Mouse (Mus musculus) midbrain, embryonic 13.5 days (tissue): ENCODE data around the gene Chmp4b. TPM values are rescaled to one million over a fixed set of nuclear protein-coding genes. Genes with fewer than 3 reads are reported as not detected.

Experiments used
- ATAC-seq: fragments of 200-750 bp; cut with Nextera tagmentation; 2 replicates; pipeline ENCODE4 v1.8.0; 2017; ENCODE audit warnings: mild to moderate bottlenecking, moderate TSS enrichment, moderate library complexity
- H3K27ac ChIP-seq: fragments of 300-500 bp; sonication (generic); 2 replicates; pipeline ENCODE4 v1.5.1; 2015; ENCODE audit warnings: inconsistent platforms, mild to moderate bottlenecking, moderate library complexity
- H3K27me3 ChIP-seq: fragments of 300-500 bp; sonication (generic); 2 replicates; pipeline ENCODE4 v1.6.1; 2015; ENCODE audit warnings: mild to moderate bottlenecking, inconsistent platforms
- H3K36me3 ChIP-seq: fragments of 300-500 bp; sonication (generic); 2 replicates; pipeline ENCODE4 v1.6.1; 2015; ENCODE audit warnings: mild to moderate bottlenecking, inconsistent platforms
- H3K4me1 ChIP-seq: fragments of 300-500 bp; sonication (generic); replicated peaks from 2 replicates; pipeline ENCODE4 v1.6.1; 2015; ENCODE audit warnings: inconsistent platforms
- H3K4me2 ChIP-seq: fragments of 300-500 bp; sonication (generic); replicated peaks from 2 replicates; pipeline ENCODE4 v1.6.1; 2015; ENCODE audit warnings: moderate library complexity, mild to moderate bottlenecking, inconsistent platforms
- H3K4me3 ChIP-seq: fragments of 300-500 bp; sonication (generic); replicated peaks from 2 replicates; pipeline ENCODE4 v1.5.1; 2015; ENCODE audit warnings: mild to moderate bottlenecking, inconsistent platforms
- H3K9ac ChIP-seq: fragments of 300-500 bp; sonication (generic); replicated peaks from 2 replicates; pipeline ENCODE4 v1.6.1; 2015; ENCODE audit warnings: mild to moderate bottlenecking, inconsistent platforms
- H3K9me3 ChIP-seq: fragments of 300-500 bp; sonication (generic); 2 replicates; pipeline ENCODE4 v1.6.1; 2016; ENCODE audit warnings: mild to moderate bottlenecking, inconsistent platforms
- WGBS: fragments of 180-500 bp; shearing (Covaris S2); methylation state at CpG from one replicate; pipeline ENCODE4 v1.1.7; 2015; 5-methylcytosine and 5-hydroxymethylcytosine counted together
- polyA plus RNA-seq: library from polyadenylated mRNA; unstranded; fragments of >200 nt; fragmentation: Nextera tagmentation; extraction: Ambion mirVana; gene quantifications from 2 replicates; pipeline ENCODE4 v1.2.1, GENCODE M21; 2015

Chmp4b gene
- polyA plus RNA-seq, 1 experiment from 2014 or later: 27.2 TPM

- no peaks in the 10 kb centered on the region for H3K36me3 ChIP-seq
- no peak overlapping the region for H3K4me3 ChIP-seq
- H3K27ac ChIP-seq: no peak overlapping the region
- H3K4me2 ChIP-seq: no peak overlapping the region
- no peak for ATAC-seq
- H3K9me3 ChIP-seq: no peaks in the 10 kb centered on the region
- H3K27me3 ChIP-seq: no peaks in the 10 kb centered on the region
- 0 out of 2 replicates have a peak, but pooled peaks cover 6% of the 10 kb centered on the region for H3K4me1 ChIP-seq
- 82% methylated on average over 9 of the region's 9 CpGs for WGBS
- H3K9ac ChIP-seq: no peak overlapping the region
These were observed 81.1 kb downstream of the Chmp4b start for GRCm38 (mm10) chr2:154732503-154733141.

- no peak overlapping the region for H3K27ac ChIP-seq
- no peak overlapping the region for H3K4me3 ChIP-seq
- no peak overlapping the region for H3K4me2 ChIP-seq
- WGBS: 74% methylated on average over 9 of the region's 9 CpGs
- 0 out of 2 replicates have a peak, but pooled peaks cover 3% of the 10 kb centered on the region for H3K4me1 ChIP-seq
- H3K36me3 ChIP-seq: no peaks in the 10 kb centered on the region
- no peak overlapping the region for H3K9ac ChIP-seq
- H3K9me3 ChIP-seq: no peaks in the 10 kb centered on the region
- no peaks in the 10 kb centered on the region for H3K27me3 ChIP-seq
- no peak for ATAC-seq
These were observed 83.5 kb downstream of the Chmp4b start for GRCm38 (mm10) chr2:154734977-154735376.

- no peaks in the 10 kb centered on the region for H3K27me3 ChIP-seq
- no peaks in the 10 kb centered on the region for H3K9me3 ChIP-seq
- no peak overlapping the region for H3K4me3 ChIP-seq
- H3K9ac ChIP-seq: no peak overlapping the region
- no peak for ATAC-seq
- H3K4me2 ChIP-seq: no peak overlapping the region
- H3K36me3 ChIP-seq: no peaks in the 10 kb centered on the region
- 69% methylated on average over 7 of the region's 7 CpGs for WGBS
- H3K27ac ChIP-seq: no peak overlapping the region
- 0 out of 2 replicates have a peak, but pooled peaks cover 3% of the 10 kb centered on the region for H3K4me1 ChIP-seq
These were observed 83.9 kb downstream of the Chmp4b start for GRCm38 (mm10) chr2:154735416-154735815.

- Histone ChIP-seq H3K27me3 (no peaks in the 10 kb centered on the region), H3K4me3 (no peak overlapping the region), H3K36me3 (no peaks in the 10 kb centered on the region), H3K9me3 (no peaks in the 10 kb centered on the region), H3K4me1 (0 out of 2 replicates have a peak, but pooled peaks cover 3% of the 10 kb centered on the region), H3K27ac (no peak overlapping the region), H3K4me2 (no peak overlapping the region), H3K9ac (no peak overlapping the region)
- no peak for ATAC-seq
- WGBS: 88% methylated on average over 7 of the region's 7 CpGs
These were observed 84.5 kb downstream of the Chmp4b start for GRCm38 (mm10) chr2:154735986-154736385.

DNA sequence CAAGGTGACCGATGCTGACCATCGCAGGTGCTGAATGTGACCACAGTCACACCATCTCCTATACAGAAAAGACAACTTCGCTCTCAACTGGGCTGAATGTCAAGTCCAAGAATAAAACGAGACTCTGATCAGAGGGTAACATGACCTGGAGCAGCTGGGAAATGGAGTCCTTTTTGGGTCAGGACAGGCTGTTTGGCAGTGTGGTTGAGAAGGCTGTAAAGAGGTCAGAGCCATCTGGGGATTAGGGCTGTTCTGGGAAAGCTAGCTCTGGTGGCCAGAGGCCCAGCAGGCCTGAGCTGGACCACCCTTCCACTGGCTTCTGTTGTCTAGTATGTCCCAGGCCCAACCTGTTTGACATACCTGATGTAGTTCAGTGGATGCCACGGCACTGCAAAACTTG, 87.1 kb downstream of the Chmp4b start:
- WGBS: 91% methylated on average over 5 of the region's 5 CpGs
- Histone ChIP-seq H3K4me2 (no peak overlapping the region), H3K9me3 (no peaks in the 10 kb centered on the region), H3K4me3 (no peak overlapping the region), H3K36me3 (no peaks in the 10 kb centered on the region), H3K27me3 (no peaks in the 10 kb centered on the region), H3K4me1 (peaks cover 3% of the 10 kb centered on the region; the same call in 1 of the 2 replicates), H3K9ac (no peak overlapping the region), H3K27ac (no peak overlapping the region)
- no peak for ATAC-seq

- Histone ChIP-seq H3K27me3 (no peaks in the 10 kb centered on the region), H3K9ac (no peak overlapping the region), H3K36me3 (no peaks in the 10 kb centered on the region), H3K4me1 (no peaks in the 10 kb centered on the region; the same call in 1 of the 2 replicates), H3K4me2 (no peak overlapping the region), H3K4me3 (no peak overlapping the region), H3K27ac (no peak overlapping the region), H3K9me3 (no peaks in the 10 kb centered on the region)
- ATAC-seq: no peak
- WGBS: 82% methylated on average over 10 of the region's 10 CpGs
These were observed 91.7 kb downstream of the Chmp4b start for GRCm38 (mm10) chr2:154742911-154743819.

DNA sequence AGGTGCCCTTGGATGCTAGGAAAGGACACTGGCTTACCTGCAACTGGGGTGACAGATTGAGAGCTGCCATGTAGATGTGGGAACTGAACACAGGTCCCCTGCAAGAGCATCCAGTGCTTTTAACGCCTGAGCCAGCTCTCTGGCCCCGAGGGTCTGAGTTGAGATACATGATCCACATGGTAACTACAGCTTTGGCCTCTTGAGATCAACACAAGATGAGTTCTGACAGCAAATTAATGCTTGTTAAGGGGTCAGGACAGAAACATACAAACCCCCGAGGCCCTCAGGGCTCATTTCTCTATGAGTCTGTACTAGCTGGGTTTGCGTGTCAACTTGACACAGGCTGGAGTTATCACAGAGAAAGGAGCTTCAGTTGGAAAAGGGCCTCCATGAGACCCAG, 92.4 kb downstream of the Chmp4b start:
- Histone ChIP-seq H3K9ac (no peak overlapping the region), H3K4me1 (peaks cover 1% of the 10 kb centered on the region), H3K4me3 (no peak overlapping the region), H3K36me3 (no peaks in the 10 kb centered on the region), H3K9me3 (no peaks in the 10 kb centered on the region), H3K27me3 (no peaks in the 10 kb centered on the region), H3K27ac (no peak overlapping the region), H3K4me2 (no peak overlapping the region)
- ATAC-seq: no peak
- WGBS: 81% methylated on average over 4 of the region's 4 CpGs

Other genes starting within 250 kb of the Chmp4b start
- gene Snta1, start 243.6 kb upstream of the Chmp4b start, polyA plus RNA-seq: 4.8 and 5.9 TPM in 2 replicates
- gene Cbfa2t2, start 215.2 kb upstream of the Chmp4b start, polyA plus RNA-seq: 71.6 and 83.1 TPM in 2 replicates
- gene 1700003F12Rik, start 104.6 kb upstream of the Chmp4b start, polyA plus RNA-seq: 1.8 and 2.0 TPM in 2 replicates
- 0.26 and 0.55 TPM in 2 replicates for gene Actl10, start 99.9 kb upstream of the Chmp4b start, polyA plus RNA-seq
- gene Necab3, start 92.8 kb upstream of the Chmp4b start, polyA plus RNA-seq: 13.4 and 14.5 TPM in 2 replicates
- 13.6 and 15.2 TPM in 2 replicates for gene E2f1, start 81.8 kb upstream of the Chmp4b start, polyA plus RNA-seq
- gene Pxmp4, start 48.0 kb upstream of the Chmp4b start, polyA plus RNA-seq: 12.3 and 13.4 TPM in 2 replicates
- gene Zfp341, start 38.4 kb upstream of the Chmp4b start, polyA plus RNA-seq: 2.0 and 2.1 TPM in 2 replicates
- 0.61 and 0.96 TPM in 2 replicates for gene 4930519P11Rik, start 38.3 kb upstream of the Chmp4b start, polyA plus RNA-seq
- not detected in 2 replicates for gene Gm14214, start 118.3 kb downstream of the Chmp4b start, polyA plus RNA-seq
- gene Raly, start 139.4 kb downstream of the Chmp4b start, polyA plus RNA-seq: 28.1 and 39.1 TPM in 2 replicates
- gene a, start 139.7 kb downstream of the Chmp4b start, polyA plus RNA-seq: 1.2 and 1.5 TPM in 2 replicates
- gene Eif2s2, start 241.2 kb downstream of the Chmp4b start, polyA plus RNA-seq: 84.0 and 88.6 TPM in 2 replicates